Mouse (Mus musculus) myocyte (in vitro differentiated cells): Measurements from ENCODE around the gene Cdc42se1. TPM values are rescaled to one million over a fixed set of nuclear protein-coding genes. Genes with fewer than 3 reads are reported as not detected.

Experiments used
- H3K27me3 ChIP-seq: one replicate; pipeline ENCODE4 v1.6.1; 2011; ENCODE audit not compliant: control insufficient read depth, insufficient read depth, insufficient read length
- H3K36me3 ChIP-seq: one replicate; pipeline ENCODE4 v1.6.1; 2011; ENCODE audit not compliant: control insufficient read depth, insufficient read depth
- H3K4me2 ChIP-seq: one replicate; pipeline ENCODE4 v1.6.1; 2011; ENCODE audit warnings: low read depth, control low read depth
- H3K4me3 ChIP-seq: one replicate; pipeline ENCODE4 v1.5.1; 2011; ENCODE audit warnings: mild to moderate bottlenecking, control low read depth, moderate library complexity
- H3K79me2 ChIP-seq: one replicate; pipeline ENCODE4 v1.6.1; 2011; ENCODE audit not compliant: control insufficient read depth, insufficient read depth
- H3ac ChIP-seq: one replicate; pipeline ENCODE4 v1.6.1; 2011; ENCODE audit not compliant: control insufficient read depth, insufficient read length
- CEBPB ChIP-seq: IDR thresholded peaks from 2 replicates; pipeline ENCODE4 v1.6.1; 2011; ENCODE audit warnings: mild to moderate bottlenecking, moderate library complexity; ENCODE audit not compliant: poor library complexity, insufficient read depth, severe bottlenecking
- E2F4 ChIP-seq: IDR thresholded peaks from one replicate; pipeline ENCODE4 v1.6.1; 2011; ENCODE audit warnings: mild to moderate bottlenecking, control low read depth, moderate library complexity; ENCODE audit not compliant: insufficient read depth
- MAX ChIP-seq: IDR thresholded peaks from one replicate; pipeline ENCODE4 v1.6.1; 2011; ENCODE audit warnings: low read depth, mild to moderate bottlenecking, control low read depth
- MYOD1 ChIP-seq, 3 experiments: IDR thresholded peaks; one replicate each; pipeline ENCODE4 v1.6.1; 2011; ENCODE audit warnings: control low read depth in 2 of 3, low read depth in 2 of 3, mild to moderate bottlenecking in 2 of 3, moderate library complexity in 1 of 3; ENCODE audit not compliant: insufficient read length in 2 of 3, control insufficient read depth in 1 of 3
- MYOG ChIP-seq, 3 experiments: IDR thresholded peaks; one replicate each; pipeline ENCODE4 v1.6.1; 2011; ENCODE audit warnings: control low read depth in 2 of 3, low read depth in 2 of 3, mild to moderate bottlenecking in 2 of 3; ENCODE audit not compliant: insufficient read length in 2 of 3, control insufficient read depth in 1 of 3, insufficient read depth in 1 of 3
- POLR2A ChIP-seq: IDR thresholded peaks from one replicate; pipeline ENCODE4 v1.6.1; 2011; ENCODE audit warnings: low read depth, mild to moderate bottlenecking, control low read depth, moderate library complexity; ENCODE audit not compliant: insufficient read length
- POLR2AphosphoS2 ChIP-seq: IDR thresholded peaks from one replicate; pipeline ENCODE4 v1.6.1; 2011; ENCODE audit warnings: low read depth, control low read depth; ENCODE audit not compliant: insufficient read length
- REST ChIP-seq: IDR thresholded peaks from one replicate; pipeline ENCODE4 v1.6.1; 2011; ENCODE audit warnings: mild to moderate bottlenecking, control low read depth, moderate library complexity; ENCODE audit not compliant: insufficient read depth, insufficient read length
- SRF ChIP-seq: IDR thresholded peaks from one replicate; pipeline ENCODE4 v1.6.1; 2011; ENCODE audit warnings: low read depth; ENCODE audit not compliant: control insufficient read depth, insufficient read length
- TCF12 ChIP-seq: IDR thresholded peaks from one replicate; pipeline ENCODE4 v1.6.1; 2011; ENCODE audit warnings: mild to moderate bottlenecking, control low read depth; ENCODE audit not compliant: poor library complexity, insufficient read depth, severe bottlenecking
- TCF3 ChIP-seq: IDR thresholded peaks from one replicate; pipeline ENCODE4 v1.6.1; 2011; ENCODE audit warnings: low read depth, control low read depth; ENCODE audit not compliant: insufficient read length
- USF1 ChIP-seq: IDR thresholded peaks from one replicate; pipeline ENCODE4 v1.6.1; 2011; ENCODE audit warnings: low read depth, mild to moderate bottlenecking, control low read depth, moderate library complexity
- polyA plus RNA-seq: library from polyadenylated mRNA; unstranded; fragments of >200 nt; fragmentation: generic; extraction: Trizol; gene quantifications from one replicate; pipeline ENCODE4 v1.2.1, GENCODE M21; 2012; ENCODE audit warnings: missing spikeins

Gene Cdc42se1
- polyA plus RNA-seq, 1 experiment = 61.5 TPM

DNA sequence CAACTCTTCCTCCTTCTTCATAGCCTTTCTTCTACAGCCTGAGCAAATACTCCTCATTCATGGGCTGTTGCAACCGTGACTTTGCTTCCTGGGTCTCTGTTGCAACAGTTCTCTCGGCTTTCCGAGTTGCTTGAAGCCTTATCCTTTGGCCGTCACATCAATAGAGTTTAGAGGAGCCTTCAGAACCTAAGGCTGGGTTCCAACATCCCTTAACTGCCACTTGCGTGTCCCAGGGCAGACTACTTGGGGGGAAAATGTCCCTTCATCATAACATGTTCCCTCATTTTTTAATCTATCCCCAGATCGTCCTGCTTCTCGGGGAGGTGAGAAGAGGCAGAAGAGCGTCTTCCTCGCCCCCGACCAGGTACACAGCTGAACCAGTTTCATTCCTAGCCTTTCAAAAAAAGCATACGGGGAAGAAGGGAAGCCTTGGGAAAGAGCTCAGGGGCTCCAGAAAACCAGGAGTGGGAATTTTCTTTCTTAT, 53.9 kb downstream of the Cdc42se1 start:
- Histone ChIP-seq H3K4me3 (peak overlapping the region; percentile 84), H3ac (peak overlapping the region; percentile 71), H3K79me2 (peaks cover 30% of the 10 kb centered on the region), H3K4me2 (peak overlapping the region; percentile 94), H3K36me3 (no peaks in the 10 kb centered on the region), H3K27me3 (no peaks in the 10 kb centered on the region)
- TF ChIP-seq POLR2AphosphoS2 (no peak), CEBPB (peak; percentile 67; the same call in 1 of the 2 replicates), TCF3 (no peak), E2F4 (no peak), MYOD1 (IDR thresholded peaks at IDR 0.05; ENCODE audit: control insufficient read depth in 1 of 3, insufficient read length in 2 of 3, low read depth in 2 of 3) (no peak)

- Histone ChIP-seq H3K27me3 (no peaks in the 10 kb centered on the region), H3K36me3 (no peaks in the 10 kb centered on the region), H3K4me3 (peak overlapping the region; percentile 84), H3K79me2 (peaks cover 30% of the 10 kb centered on the region), H3K4me2 (peak overlapping the region; percentile 94), H3ac (peak overlapping the region; percentile 71)
- peak; percentile 74 for TF ChIP-seq POLR2A
- TF ChIP-seq REST = no peak
- TF ChIP-seq MYOG (IDR thresholded peaks at IDR 0.05; ENCODE audit: control insufficient read depth in 1 of 3, insufficient read depth in 1 of 3, insufficient read length in 2 of 3, low read depth in 2 of 3) = peak; percentile 16 to 81 (median 70)
- TF ChIP-seq TCF12 = no peak
- peak in 2 of 3 experiments; percentile 64 to 87 for TF ChIP-seq MYOD1 (IDR thresholded peaks at IDR 0.05; ENCODE audit: control insufficient read depth in 1 of 3, insufficient read length in 2 of 3, low read depth in 2 of 3)
- TF ChIP-seq POLR2AphosphoS2 = peak; percentile 62
Measured at GRCm38 (mm10) chr3:95282865-95283588, 54.5 kb downstream of the Cdc42se1 start.

GRCm38 (mm10) chr3:95283589-95283941, 55.0 kb downstream of the Cdc42se1 start:
- peak overlapping the region; percentile 84 for H3K4me3 ChIP-seq
- TF ChIP-seq USF1 (no peak), E2F4 (no peak), TCF12 (no peak), CEBPB (no peak), REST (no peak), MYOG (IDR thresholded peaks at IDR 0.05; ENCODE audit: control insufficient read depth in 1 of 3, insufficient read depth in 1 of 3, insufficient read length in 2 of 3, low read depth in 2 of 3) (no peak), POLR2AphosphoS2 (no peak), POLR2A (no peak), TCF3 (no peak), MYOD1 (IDR thresholded peaks at IDR 0.05; ENCODE audit: control insufficient read depth in 1 of 3, insufficient read length in 2 of 3, low read depth in 2 of 3) (no peak), SRF (no peak), MAX (no peak)
- peak overlapping the region; percentile 71 for H3ac ChIP-seq

GRCm38 (mm10) chr3:95284062-95284461, 55.5 kb downstream of the Cdc42se1 start:
- Histone ChIP-seq H3K27me3 (no peaks in the 10 kb centered on the region), H3K4me2 (peak overlapping the region; percentile 94), H3ac (peak overlapping the region; percentile 71), H3K4me3 (peak overlapping the region; percentile 84), H3K36me3 (no peaks in the 10 kb centered on the region), H3K79me2 (peaks cover 20% of the 10 kb centered on the region)
- no peak for TF ChIP-seq CEBPB

More at GRCm38 (mm10) chr3:95283589-95283941, 55.0 kb downstream of the Cdc42se1 start:
- no peaks in the 10 kb centered on the region for H3K36me3 ChIP-seq
- no peaks in the 10 kb centered on the region for H3K27me3 ChIP-seq
- H3K79me2 ChIP-seq = peaks cover 25% of the 10 kb centered on the region
- H3K4me2 ChIP-seq = peak overlapping the region; percentile 94

GRCm38 (mm10) chr3:95284501-95285281, 56.2 kb downstream of the Cdc42se1 start:
- Histone ChIP-seq H3K4me3 (peak overlapping the region; percentile 84), H3K79me2 (peaks cover 14% of the 10 kb centered on the region), H3ac (no peak overlapping the region), H3K36me3 (no peaks in the 10 kb centered on the region), H3K4me2 (peak overlapping the region; percentile 94), H3K27me3 (no peaks in the 10 kb centered on the region)
- TF ChIP-seq MAX = no peak
- TF ChIP-seq E2F4 = no peak
- no peak for TF ChIP-seq SRF
- TF ChIP-seq REST = no peak
